Mouse (Mus musculus) kidney, embryonic 14.5 days (tissue): ENCODE data around the gene Abtb1. TPM values are rescaled to one million over a fixed set of nuclear protein-coding genes. Genes with fewer than 3 reads are reported as not detected.
A peak's percentile ranks its signal among the peaks of the same experiment; 100 is the strongest.

Experiments used
- ATAC-seq: fragments of 200-750 bp; cut with Nextera tagmentation; 2 replicates; pipeline ENCODE4 v1.8.0; 2017; ENCODE audit warnings: moderate number of reproducible peaks, mild to moderate bottlenecking, moderate TSS enrichment, moderate library complexity; ENCODE audit not compliant: low FRiP score, low TSS enrichment
- H3K27ac ChIP-seq: fragments of 300-500 bp; sonication (generic); 2 replicates; pipeline ENCODE4 v1.5.1; 2014; ENCODE audit warnings: low read depth, mild to moderate bottlenecking, low read length, moderate library complexity, mixed read lengths
- H3K27me3 ChIP-seq: fragments of 300-500 bp; sonication (generic); 2 replicates; pipeline ENCODE4 v1.6.1; 2014; ENCODE audit warnings: mild to moderate bottlenecking, low read length; ENCODE audit not compliant: control insufficient read depth, insufficient read depth
- H3K36me3 ChIP-seq: fragments of 300-500 bp; sonication (generic); 2 replicates; pipeline ENCODE4 v1.6.1; 2014; ENCODE audit warnings: low read length, mixed read lengths; ENCODE audit not compliant: control insufficient read depth, insufficient read depth
- H3K4me1 ChIP-seq: fragments of 300-500 bp; sonication (generic); 2 replicates; pipeline ENCODE4 v1.6.1; 2014; ENCODE audit warnings: low read length, mixed read lengths; ENCODE audit not compliant: control insufficient read depth, insufficient read depth
- H3K4me2 ChIP-seq: fragments of 300-500 bp; sonication (generic); replicated peaks from 2 replicates; pipeline ENCODE4 v1.6.1; 2014; ENCODE audit warnings: low read depth, mild to moderate bottlenecking, low read length
- H3K4me3 ChIP-seq: fragments of 300-500 bp; sonication (generic); 2 replicates; pipeline ENCODE4 v1.5.1; 2014; ENCODE audit warnings: mild to moderate bottlenecking, low read length
- H3K9ac ChIP-seq: fragments of 300-500 bp; sonication (generic); 2 replicates; pipeline ENCODE4 v1.6.1; 2014; ENCODE audit warnings: low read depth, mild to moderate bottlenecking, low read length, moderate library complexity
- H3K9me3 ChIP-seq: fragments of 300-500 bp; sonication (generic); 2 replicates; pipeline ENCODE4 v1.6.1; 2016; ENCODE audit warnings: low read length; ENCODE audit not compliant: control insufficient read depth
- WGBS: fragments of 180-500 bp; shearing (Covaris S2); extraction: QIAGEN DNeasy Blood & Tissue Kit; methylation state at CpG from one replicate; pipeline ENCODE4 v1.1.7; 2014; 5-methylcytosine and 5-hydroxymethylcytosine counted together
- polyA plus RNA-seq: library from polyadenylated mRNA; unstranded; fragments of >200 nt; fragmentation: Nextera tagmentation; extraction: Ambion mirVana; gene quantifications from 2 replicates; pipeline ENCODE4 v1.2.1, GENCODE M21; 2014

The Abtb1 gene
- polyA plus RNA-seq, 1 experiment from 2014 or later = 27.1 TPM

DNA sequence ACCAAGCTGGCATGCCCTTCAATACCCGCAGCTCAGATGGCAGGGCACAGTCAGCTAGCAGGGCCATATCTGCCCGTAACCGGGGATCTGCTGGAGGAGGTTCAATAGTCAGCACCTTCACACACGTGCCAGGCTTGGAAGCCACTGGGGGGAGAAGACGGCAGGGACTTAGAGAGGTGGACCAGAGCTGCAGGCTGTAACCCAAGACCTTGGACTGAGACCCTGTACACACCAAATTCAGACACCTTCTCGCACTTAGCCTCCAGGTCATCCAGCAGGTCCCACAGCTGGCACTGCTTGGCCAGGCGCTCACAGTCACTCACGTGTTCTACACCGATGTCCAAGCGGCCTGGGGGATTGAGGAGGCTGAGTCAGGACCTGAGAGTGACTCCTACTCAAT lies 3.2 kb downstream of the Abtb1 start:
- Histone ChIP-seq H3K4me1 (peaks cover 13% of the 10 kb centered on the region), H3K27ac (no peak overlapping the region), H3K9me3 (no peaks in the 10 kb centered on the region), H3K4me2 (no peak overlapping the region), H3K9ac (no peak overlapping the region), H3K4me3 (no peak overlapping the region), H3K27me3 (no peaks in the 10 kb centered on the region), H3K36me3 (peaks cover 35% of the 10 kb centered on the region)
- ATAC-seq = no peak
- WGBS = 93% methylated on average over 10 of the region's 10 CpGs

- Histone ChIP-seq H3K27me3 (no peaks in the 10 kb centered on the region), H3K9ac (no peak overlapping the region), H3K36me3 (peaks cover 35% of the 10 kb centered on the region), H3K4me3 (no peak overlapping the region), H3K4me2 (no peak overlapping the region), H3K27ac (no peak overlapping the region), H3K4me1 (peaks cover 12% of the 10 kb centered on the region), H3K9me3 (no peaks in the 10 kb centered on the region)
- 91% methylated on average over 12 of the region's 12 CpGs for WGBS
- no peak for ATAC-seq
These were observed 3.8 kb downstream of the Abtb1 start for GRCm38 (mm10) chr6:88837999-88838398.

DNA sequence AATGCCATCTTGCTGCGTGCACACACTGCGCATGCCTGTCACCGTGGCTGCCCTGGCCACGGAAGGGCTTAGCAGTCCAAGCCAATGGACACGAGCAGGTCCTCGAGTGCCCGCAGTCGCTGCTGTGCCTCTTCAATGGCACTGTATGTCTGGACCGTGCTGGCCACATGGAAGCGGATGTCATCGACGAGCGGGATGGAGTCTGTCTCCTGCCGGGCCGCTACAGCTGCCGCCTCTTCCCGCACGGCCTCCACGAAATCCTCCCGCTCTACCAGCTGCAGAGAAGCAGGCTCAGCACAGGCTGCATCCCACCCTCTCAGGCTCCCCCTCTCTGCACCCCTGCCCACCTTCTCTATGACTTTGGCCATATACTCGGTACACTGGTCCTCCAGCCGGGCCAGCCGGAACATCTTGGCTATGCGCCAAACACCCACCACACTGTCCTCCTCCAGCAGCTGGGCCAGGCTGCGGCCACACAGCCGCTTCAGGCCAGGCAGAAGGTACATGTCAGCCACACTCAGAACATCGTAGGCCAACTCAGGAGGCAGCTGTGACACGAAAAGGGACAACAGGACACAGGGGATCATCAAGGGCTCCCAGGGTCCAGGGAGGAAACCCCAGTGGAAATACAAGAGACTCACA lies 5.5 kb downstream of the Abtb1 start:
- ATAC-seq = no peak
- H3K4me1 ChIP-seq = peaks cover 11% of the 10 kb centered on the region
- H3K27me3 ChIP-seq = no peaks in the 10 kb centered on the region
- 89% methylated on average over 28 of the region's 28 CpGs for WGBS
- H3K4me3 ChIP-seq = no peak overlapping the region
- H3K9me3 ChIP-seq = no peaks in the 10 kb centered on the region
- peaks cover 35% of the 10 kb centered on the region for H3K36me3 ChIP-seq
- no peak overlapping the region for H3K9ac ChIP-seq
- H3K27ac ChIP-seq = no peak overlapping the region
- H3K4me2 ChIP-seq = no peak overlapping the region

- no peak overlapping the region for H3K9ac ChIP-seq
- no peaks in the 10 kb centered on the region for H3K27me3 ChIP-seq
- no peak overlapping the region for H3K4me3 ChIP-seq
- 78% methylated on average over 5 of the region's 5 CpGs for WGBS
- no peak overlapping the region for H3K27ac ChIP-seq
- no peak overlapping the region for H3K4me2 ChIP-seq
- ATAC-seq = no peak
- H3K9me3 ChIP-seq = no peaks in the 10 kb centered on the region
- 0 out of 2 replicates have a peak, but pooled peaks cover 4% of the 10 kb centered on the region for H3K4me1 ChIP-seq
- peaks cover 35% of the 10 kb centered on the region for H3K36me3 ChIP-seq
These were observed 6.7 kb downstream of the Abtb1 start for GRCm38 (mm10) chr6:88835047-88835446.

- Histone ChIP-seq H3K4me3 (no peak overlapping the region), H3K27ac (0 out of 2 replicates have a peak overlapping the region, but pooled peaks have one; percentile 10), H3K9ac (no peak overlapping the region), H3K4me1 (0 out of 2 replicates have a peak, but pooled peaks cover 4% of the 10 kb centered on the region), H3K4me2 (no peak overlapping the region), H3K27me3 (no peaks in the 10 kb centered on the region), H3K36me3 (peaks cover 30% of the 10 kb centered on the region), H3K9me3 (no peaks in the 10 kb centered on the region)
- ATAC-seq = no peak
- WGBS = 68% methylated on average over 5 of the region's 5 CpGs
These were observed 8.2 kb downstream of the Abtb1 start for GRCm38 (mm10) chr6:88833340-88834140.

GRCm38 (mm10) chr6:88832663-88833062 lies 9.1 kb downstream of the Abtb1 start:
- H3K27me3 ChIP-seq = no peaks in the 10 kb centered on the region
- H3K27ac ChIP-seq = no peak overlapping the region
- WGBS = 83% methylated on average over 5 of the region's 5 CpGs
- H3K4me1 ChIP-seq = 0 out of 2 replicates have a peak, but pooled peaks cover 7% of the 10 kb centered on the region
- no peak for ATAC-seq
- no peaks in the 10 kb centered on the region for H3K9me3 ChIP-seq
- peaks cover 21% of the 10 kb centered on the region for H3K36me3 ChIP-seq
- H3K9ac ChIP-seq = no peak overlapping the region
- no peak overlapping the region for H3K4me3 ChIP-seq
- no peak overlapping the region for H3K4me2 ChIP-seq

DNA sequence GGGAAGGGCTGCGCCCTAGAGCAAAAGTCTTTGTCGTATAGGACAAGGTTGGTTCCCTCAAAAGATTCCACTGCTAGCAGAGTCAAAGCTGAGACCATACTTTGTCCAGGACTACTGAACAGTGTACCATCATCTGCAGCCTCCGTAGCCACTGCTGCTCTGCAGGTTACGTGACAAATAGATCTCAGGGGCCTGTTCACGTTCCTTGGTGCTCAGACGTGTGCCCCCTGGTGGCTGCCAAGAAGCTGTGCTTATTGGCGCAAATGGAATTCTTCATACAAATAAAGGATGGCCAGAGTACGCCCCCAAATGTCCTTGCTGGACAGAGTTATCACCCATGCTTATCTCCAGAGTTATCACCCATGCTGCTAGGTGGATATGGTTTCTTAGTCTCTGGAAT lies 10.3 kb downstream of the Abtb1 start:
- Histone ChIP-seq H3K27me3 (no peaks in the 10 kb centered on the region), H3K4me3 (no peak overlapping the region), H3K9me3 (no peaks in the 10 kb centered on the region), H3K9ac (no peak overlapping the region), H3K36me3 (peaks cover 10% of the 10 kb centered on the region; the same call in 1 of the 2 replicates), H3K4me2 (no peak overlapping the region), H3K27ac (no peak overlapping the region), H3K4me1 (0 out of 2 replicates have a peak, but pooled peaks cover 18% of the 10 kb centered on the region)
- peak; percentile 36; the same call in 1 of the 2 replicates for ATAC-seq
- 25% methylated on average over 8 of the region's 8 CpGs for WGBS

- Histone ChIP-seq H3K27me3 (no peaks in the 10 kb centered on the region), H3K4me2 (no peak overlapping the region), H3K4me1 (0 out of 2 replicates have a peak, but pooled peaks cover 25% of the 10 kb centered on the region), H3K36me3 (no peaks in the 10 kb centered on the region), H3K9ac (no peak overlapping the region), H3K9me3 (no peaks in the 10 kb centered on the region), H3K27ac (no peak overlapping the region), H3K4me3 (no peak overlapping the region)
- WGBS = 82% methylated on average over 6 of the region's 6 CpGs
- no peak for ATAC-seq
These were observed 11.6 kb downstream of the Abtb1 start for GRCm38 (mm10) chr6:88830112-88830702.

DNA sequence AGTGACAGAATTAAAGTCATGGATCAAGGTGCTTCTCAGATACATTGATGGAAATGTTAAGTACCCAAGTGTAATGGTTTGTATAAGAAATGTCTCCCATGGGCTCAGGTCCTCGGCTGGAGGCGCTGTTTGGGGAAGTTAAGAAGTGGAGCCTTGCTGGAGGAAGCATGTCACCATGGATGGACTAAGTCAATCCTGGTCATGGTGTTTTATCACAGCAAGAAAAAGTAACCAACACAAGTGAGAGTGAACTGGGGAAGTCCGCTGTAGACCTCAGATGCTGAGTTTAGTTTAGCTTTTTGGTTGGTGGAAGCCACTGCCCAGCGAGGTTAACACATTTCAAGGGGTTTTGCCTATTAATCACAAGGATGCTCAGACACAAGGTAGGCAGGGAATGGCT lies 12.2 kb downstream of the Abtb1 start:
- no peak overlapping the region for H3K4me2 ChIP-seq
- H3K9me3 ChIP-seq = no peaks in the 10 kb centered on the region
- 86% methylated on average over 4 of the region's 4 CpGs for WGBS
- no peak overlapping the region for H3K9ac ChIP-seq
- no peaks in the 10 kb centered on the region for H3K36me3 ChIP-seq
- no peak overlapping the region for H3K4me3 ChIP-seq
- H3K4me1 ChIP-seq = 0 out of 2 replicates have a peak, but pooled peaks cover 25% of the 10 kb centered on the region
- ATAC-seq = no peak
- H3K27ac ChIP-seq = no peak overlapping the region
- H3K27me3 ChIP-seq = no peaks in the 10 kb centered on the region
